ENCODE assay signal across 26 mouse cellular contexts in the genomic region with DNA sequence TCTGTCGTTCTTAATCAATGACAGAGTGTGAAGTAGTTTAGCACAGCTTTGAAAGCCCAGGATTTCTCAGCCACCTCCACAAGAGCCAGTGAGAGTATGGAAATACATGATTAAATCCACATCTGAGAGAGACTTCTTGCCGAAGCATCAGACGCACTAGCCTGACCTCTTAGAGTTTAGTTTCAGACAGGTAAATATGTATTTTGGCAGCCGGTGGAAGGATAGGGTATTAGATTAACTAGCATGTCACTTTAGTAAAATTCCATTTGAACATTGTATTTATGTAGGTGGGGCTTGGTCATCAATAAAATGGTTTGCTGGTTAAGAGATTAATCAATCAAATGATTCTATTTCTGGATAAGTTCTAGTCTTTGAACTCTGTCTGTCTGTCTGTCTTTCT.
DNase-seq lines count a peak whose midpoint lies in the region; ATAC-seq and TF ChIP-seq lines count a peak whose summit lies in the region.
"Had no signal": no experiment of that assay in that cellular context is flagged by ENCODE, and none has a peak within 500 bp of the region (broad histone marks: within the 10 kb centered on the region; RNA-seq: fewer than 3 reads in every experiment).

No protein-coding gene starts in this region.

- intact Hi-C loops in heart, postnatal 10 days (cut with DNase I), result no loop called here

- peak overlapping the region; percentile 18; the same call in 1 of the 2 replicates for H3K9ac ChIP-seq in heart, embryonic 14.5 days (ENCODE audit: low read length)
- no peak overlapping the region for H3K9ac ChIP-seq in stomach, embryonic 14.5 days (replicated peaks; ENCODE audit: low read depth, low read length)
- H3K9ac ChIP-seq in stomach, postnatal 0 days (ENCODE audit: low read length), result no peak overlapping the region
- H3K9ac ChIP-seq: embryonic facial prominence, embryonic 13.5 days; hindbrain, embryonic 14.5 days; limb, embryonic 15.5 days; lung, embryonic 14.5 days had no signal

- no peak for DNase-seq in heart, postnatal 10 days
- no peak for DNase-seq in kidney, adult 2 months
- no peak for DNase-seq in kidney, postnatal 36 days
- no peak for DNase-seq in stomach, postnatal 0 days (ENCODE audit: low spot score)
- DNase-seq in ovary, adult 18-20 months (ENCODE audit: low spot score), result no peak
- DNase-seq: adrenal gland, postnatal 25 days; B cell, adult 2 months; cerebellum, adult 11-12 months; cerebellum, postnatal 10 days; gastrocnemius, postnatal 10 days; kidney, adult 18-20 months; kidney, postnatal 4 days; layer of hippocampus, adult 9-11 months; lung, embryonic 14.5 days; lung, postnatal 14 days; midbrain, embryonic 14.5 days; right cerebral cortex, postnatal 25 days; thymus, postnatal 4 days had no signal

- no peaks in the 10 kb centered on the region for H3K27me3 ChIP-seq in heart, embryonic 14.5 days (ENCODE audit: control insufficient read depth, insufficient read depth, low read length)
- no peaks in the 10 kb centered on the region for H3K27me3 ChIP-seq in kidney, adult 2 months (replicated peaks; ENCODE audit: control insufficient read depth, insufficient read depth, low read length)
- no peaks in the 10 kb centered on the region for H3K27me3 ChIP-seq in stomach, embryonic 14.5 days (ENCODE audit: control insufficient read depth, insufficient read depth, low read length)
- H3K27me3 ChIP-seq in stomach, postnatal 0 days (ENCODE audit: control insufficient read depth, insufficient read depth, low read length), result no peaks in the 10 kb centered on the region
- H3K27me3 ChIP-seq: embryonic facial prominence, embryonic 13.5 days; limb, embryonic 15.5 days had no signal

- no peak for TF ChIP-seq CTCF in kidney, adult 2 months (conservative IDR thresholded peaks at IDR 0.05; ENCODE audit: insufficient read depth, insufficient read length, low read depth, low read length)
- no peak for TF ChIP-seq CTCF in stomach, postnatal 0 days (IDR thresholded peaks at IDR 0.05; ENCODE audit: low read depth)

- H3K27ac ChIP-seq in heart, embryonic 14.5 days (replicated peaks in 1 of 2; ENCODE audit: control insufficient read depth in 1 of 2, insufficient read depth in 1 of 2, low read depth in 2 of 2, low read length in 2 of 2), result peak overlapping the region; percentile 6 to 29; a peak in 2 of 4 replicates
- H3K27ac ChIP-seq in kidney, adult 2 months (ENCODE audit: insufficient read depth, low read depth, low read length), result peak overlapping the region; percentile 28
- peak overlapping the region; percentile 21; the same call in 1 of the 2 replicates for H3K27ac ChIP-seq in stomach, embryonic 14.5 days (ENCODE audit: low read length)
- no peak overlapping the region for H3K27ac ChIP-seq in stomach, postnatal 0 days (replicated peaks)
- H3K27ac ChIP-seq: embryonic facial prominence, embryonic 13.5 days; forebrain, embryonic 10.5 days; hindbrain, embryonic 14.5 days; limb, embryonic 10.5 days; limb, embryonic 15.5 days had no signal

- H3K4me2 ChIP-seq in heart, embryonic 14.5 days (ENCODE audit: low read length), result peak overlapping the region; percentile 32
- no peak overlapping the region for H3K4me2 ChIP-seq in stomach, embryonic 14.5 days (replicated peaks; ENCODE audit: low read depth, low read length)
- H3K4me2 ChIP-seq in stomach, postnatal 0 days (replicated peaks; ENCODE audit: low read depth), result no peak overlapping the region
- H3K4me2 ChIP-seq: embryonic facial prominence, embryonic 13.5 days; hindbrain, embryonic 14.5 days; limb, embryonic 15.5 days; lung, embryonic 14.5 days had no signal

- no peak for TF ChIP-seq EP300 in stomach, postnatal 0 days (optimal IDR thresholded peaks at IDR 0.05)

- H3K36me3 ChIP-seq in heart, embryonic 14.5 days (ENCODE audit: control insufficient read depth, insufficient read depth, low read length), result no peaks in the 10 kb centered on the region
- no peaks in the 10 kb centered on the region for H3K36me3 ChIP-seq in kidney, adult 2 months (ENCODE audit: control insufficient read depth, insufficient read depth, low read length)
- H3K36me3 ChIP-seq in stomach, embryonic 14.5 days (ENCODE audit: control insufficient read depth, insufficient read depth, low read length), result no peaks in the 10 kb centered on the region
- H3K36me3 ChIP-seq in stomach, postnatal 0 days (ENCODE audit: control insufficient read depth, insufficient read depth, low read length), result no peaks in the 10 kb centered on the region
- H3K36me3 ChIP-seq: embryonic facial prominence, embryonic 13.5 days; forebrain, embryonic 10.5 days; limb, embryonic 10.5 days; limb, embryonic 15.5 days had no signal

- H3K4me3 ChIP-seq in heart, embryonic 14.5 days (ENCODE audit: control insufficient read depth in 1 of 2, insufficient read depth in 1 of 2, low read depth in 1 of 2, low read length in 2 of 2), result no peak overlapping the region
- no peak overlapping the region for H3K4me3 ChIP-seq in kidney, adult 2 months (ENCODE audit: insufficient read depth, low read depth, low read length)
- no peak overlapping the region for H3K4me3 ChIP-seq in stomach, embryonic 14.5 days (ENCODE audit: low read depth, low read length)
- H3K4me3 ChIP-seq in stomach, postnatal 0 days (ENCODE audit: low read depth, low read length), result no peak overlapping the region
- H3K4me3 ChIP-seq: embryonic facial prominence, embryonic 13.5 days; forebrain, embryonic 10.5 days; limb, embryonic 10.5 days; limb, embryonic 15.5 days had no signal

- peaks cover 4% of the 10 kb centered on the region; the same call in 1 of the 2 replicates for H3K9me3 ChIP-seq in heart, embryonic 14.5 days (ENCODE audit: control insufficient read depth, low read length)
- no peaks in the 10 kb centered on the region for H3K9me3 ChIP-seq in stomach, embryonic 14.5 days (ENCODE audit: control insufficient read depth, low read depth, low read length)
- H3K9me3 ChIP-seq in stomach, postnatal 0 days (ENCODE audit: control insufficient read depth, low read length), result no peaks in the 10 kb centered on the region
- H3K9me3 ChIP-seq: limb, embryonic 10.5 days; limb, embryonic 15.5 days had no signal

- WGBS in heart, embryonic 14.5 days, result 29% methylated on average over 4 of the region's 4 CpGs
- WGBS in kidney, adult 2 months, result 57% methylated on average over 4 of the region's 4 CpGs
- 36% methylated on average over 4 of the region's 4 CpGs for WGBS in stomach, embryonic 14.5 days
- 28% methylated on average over 4 of the region's 4 CpGs for WGBS in stomach, postnatal 0 days

- peaks cover 9 to 14% of the 10 kb centered on the region in 2 experiments for H3K4me1 ChIP-seq in heart, embryonic 14.5 days (ENCODE audit: control insufficient read depth in 2 of 2, insufficient read depth in 2 of 2, low read length in 2 of 2)
- no peaks in the 10 kb centered on the region; the same call in 1 of the 2 replicates for H3K4me1 ChIP-seq in kidney, adult 2 months (ENCODE audit: control insufficient read depth, insufficient read depth, low read length)
- H3K4me1 ChIP-seq in stomach, embryonic 14.5 days (ENCODE audit: control insufficient read depth, insufficient read depth, low read length), result no peaks in the 10 kb centered on the region
- no peaks in the 10 kb centered on the region for H3K4me1 ChIP-seq in stomach, postnatal 0 days (replicated peaks; ENCODE audit: control insufficient read depth, insufficient read depth)
- H3K4me1 ChIP-seq: embryonic facial prominence, embryonic 13.5 days; forebrain, embryonic 10.5 days had no signal

- ATAC-seq in heart, embryonic 14.5 days (ENCODE audit: insufficient number of reproducible peaks, insufficient read depth, low FRiP score, low read depth), result no peak
- no peak for ATAC-seq in stomach, embryonic 14.5 days (ENCODE audit: insufficient number of reproducible peaks, insufficient read depth, low FRiP score, low read depth)
- ATAC-seq in stomach, postnatal 0 days (ENCODE audit: low FRiP score, low TSS enrichment), result no peak
- ATAC-seq: forebrain, embryonic 16.5 days had no signal

- no peak for TF ChIP-seq POLR2A in kidney, adult 2 months (IDR thresholded peaks at IDR 0.05; ENCODE audit: low read depth, low read length)
